Mouse (Mus musculus) lung, postnatal 0 days (tissue): ENCODE measurements around the gene Arpc3. TPM values are rescaled to one million over a fixed set of nuclear protein-coding genes. Genes with fewer than 3 reads are reported as not detected.

Experiments
- ATAC-seq: fragments of 200-750 bp; cut with Nextera tagmentation; 2 replicates; pipeline ENCODE4 v1.8.0; 2017; ENCODE audit warnings: moderate library complexity
- DNase-seq: peaks from one replicate; pipeline ENCODE4 v3.0.0-alpha.2; 2016; ENCODE audit warnings: low spot score
- H3K27ac ChIP-seq: fragments of 300-500 bp; sonication (generic); 2 replicates; pipeline ENCODE4 v1.5.1; 2014; ENCODE audit warnings: antibody characterized with exemption, mild to moderate bottlenecking, low read length, mixed read lengths
- H3K27me3 ChIP-seq: fragments of 300-500 bp; sonication (generic); replicated peaks from 2 replicates; pipeline ENCODE4 v1.6.1; 2014; ENCODE audit warnings: low read length, mixed read lengths; ENCODE audit not compliant: insufficient read depth
- H3K36me3 ChIP-seq: fragments of 300-500 bp; sonication (generic); 2 replicates; pipeline ENCODE4 v1.6.1; 2014; ENCODE audit warnings: low read length, mixed read lengths; ENCODE audit not compliant: insufficient read depth
- H3K4me1 ChIP-seq: fragments of 300-500 bp; sonication (generic); 2 replicates; pipeline ENCODE4 v1.6.1; 2014; ENCODE audit warnings: antibody characterized with exemption, low read depth, low read length, mixed read lengths; ENCODE audit not compliant: insufficient read depth
- H3K4me2 ChIP-seq: fragments of 300-500 bp; sonication (generic); replicated peaks from 2 replicates; pipeline ENCODE4 v1.6.1; 2014; ENCODE audit warnings: low read depth, mild to moderate bottlenecking, low read length, moderate library complexity, mixed read lengths
- H3K4me3 ChIP-seq: fragments of 300-500 bp; sonication (generic); 2 replicates; pipeline ENCODE4 v1.5.1; 2014; ENCODE audit warnings: low read depth, low read length
- H3K9ac ChIP-seq: fragments of 300-500 bp; sonication (generic); replicated peaks from 2 replicates; pipeline ENCODE4 v1.6.1; 2014; ENCODE audit warnings: low read depth, mild to moderate bottlenecking
- H3K9me3 ChIP-seq: fragments of 300-500 bp; sonication (generic); 2 replicates; pipeline ENCODE4 v1.6.1; 2016; ENCODE audit warnings: low read length, mixed read lengths
- CTCF ChIP-seq: IDR thresholded peaks from 2 replicates; pipeline ENCODE4 v1.5.1; 2016; ENCODE audit warnings: antibody characterized with exemption, mild to moderate bottlenecking
- EP300 ChIP-seq: IDR thresholded peaks from 2 replicates; pipeline ENCODE4 v1.6.1; 2016; ENCODE audit warnings: antibody characterized with exemption, mild to moderate bottlenecking, control low read depth
- WGBS: fragments of 180-500 bp; shearing (Covaris S2); extraction: QIAGEN DNeasy Blood & Tissue Kit; methylation state at CpG from one replicate; pipeline ENCODE4 v1.1.7; 2014; 5-methylcytosine and 5-hydroxymethylcytosine counted together
- polyA plus RNA-seq: library from polyadenylated mRNA; unstranded; fragments of >200 nt; fragmentation: Nextera tagmentation; extraction: Ambion mirVana; gene quantifications from 2 replicates; pipeline ENCODE4 v1.2.1, GENCODE M21; 2015

The Arpc3 gene
- polyA plus RNA-seq, 1 experiment from 2014 or later = 169 TPM

GRCm38 (mm10) chr5:122425550-122425949 is 33.9 kb downstream of the Arpc3 start:
- no peak overlapping the region for H3K9ac ChIP-seq
- WGBS = 73% methylated on average over 2 of the region's 2 CpGs
- no peaks in the 10 kb centered on the region for H3K9me3 ChIP-seq
- no peak for ATAC-seq
- DNase-seq = no peak
- H3K27me3 ChIP-seq = no peaks in the 10 kb centered on the region
- H3K4me2 ChIP-seq = no peak overlapping the region
- H3K27ac ChIP-seq = no peak overlapping the region
- H3K36me3 ChIP-seq = peaks cover 4% of the 10 kb centered on the region; the same call in 1 of the 2 replicates
- no peak overlapping the region for H3K4me3 ChIP-seq
- H3K4me1 ChIP-seq = 0 out of 2 replicates have a peak, but pooled peaks cover 5% of the 10 kb centered on the region
- TF ChIP-seq EP300 (no peak), CTCF (peak; percentile 19; the same call in 1 of the 2 replicates)

GRCm38 (mm10) chr5:122430036-122430775 is 38.5 kb downstream of the Arpc3 start:
- H3K9ac ChIP-seq = no peak overlapping the region
- no peak overlapping the region for H3K27ac ChIP-seq
- no peaks in the 10 kb centered on the region for H3K9me3 ChIP-seq
- H3K4me3 ChIP-seq = no peak overlapping the region
- H3K36me3 ChIP-seq = peaks cover 33% of the 10 kb centered on the region; the same call in 1 of the 2 replicates
- ATAC-seq (no peak), DNase-seq (no peak)
- H3K4me1 ChIP-seq = no peaks in the 10 kb centered on the region
- TF ChIP-seq EP300 = no peak
- no peak for TF ChIP-seq CTCF
- no peaks in the 10 kb centered on the region for H3K27me3 ChIP-seq
- 83% methylated on average over 4 of the region's 4 CpGs for WGBS
- H3K4me2 ChIP-seq = no peak overlapping the region

- no peak overlapping the region for H3K27ac ChIP-seq
- no peak overlapping the region for H3K4me3 ChIP-seq
- no peak for TF ChIP-seq CTCF
- TF ChIP-seq EP300 = no peak
- peaks cover 34% of the 10 kb centered on the region; the same call in 1 of the 2 replicates for H3K36me3 ChIP-seq
- H3K27me3 ChIP-seq = no peaks in the 10 kb centered on the region
- H3K9ac ChIP-seq = no peak overlapping the region
- H3K9me3 ChIP-seq = no peaks in the 10 kb centered on the region
- no peak overlapping the region for H3K4me2 ChIP-seq
- no peaks in the 10 kb centered on the region for H3K4me1 ChIP-seq
- no peak for DNase-seq
- 95% methylated on average over 8 of the region's 8 CpGs for WGBS
- ATAC-seq = no peak
These were observed 39.5 kb downstream of the Arpc3 start for GRCm38 (mm10) chr5:122431221-122431620.

GRCm38 (mm10) chr5:122434541-122434940 is 42.9 kb downstream of the Arpc3 start:
- H3K27ac ChIP-seq = no peak overlapping the region
- peaks cover 58% of the 10 kb centered on the region for H3K36me3 ChIP-seq
- no peak for DNase-seq
- H3K4me1 ChIP-seq = no peaks in the 10 kb centered on the region
- H3K4me3 ChIP-seq = no peak overlapping the region
- WGBS = 81% methylated on average over 4 of the region's 4 CpGs
- no peaks in the 10 kb centered on the region for H3K27me3 ChIP-seq
- no peak overlapping the region for H3K4me2 ChIP-seq
- no peak for ATAC-seq
- no peak overlapping the region for H3K9ac ChIP-seq
- H3K9me3 ChIP-seq = no peaks in the 10 kb centered on the region
- TF ChIP-seq EP300 (no peak), CTCF (peak; percentile 35)

GRCm38 (mm10) chr5:122439400-122440094 is 47.9 kb downstream of the Arpc3 start:
- TF ChIP-seq EP300 (peak; percentile 22; the same call in 1 of the 2 replicates), CTCF (no peak)
- no peaks in the 10 kb centered on the region for H3K9me3 ChIP-seq
- no peak overlapping the region for H3K4me2 ChIP-seq
- H3K4me3 ChIP-seq = no peak overlapping the region
- H3K27me3 ChIP-seq = no peaks in the 10 kb centered on the region
- peaks cover 57% of the 10 kb centered on the region for H3K36me3 ChIP-seq
- ATAC-seq (peak; percentile 87), DNase-seq (peak; percentile 80)
- H3K4me1 ChIP-seq = no peaks in the 10 kb centered on the region
- H3K9ac ChIP-seq = no peak overlapping the region
- WGBS = 71% methylated on average over 19 of the region's 19 CpGs
- H3K27ac ChIP-seq = peak overlapping the region; percentile 11; the same call in 1 of the 2 replicates

- H3K36me3 ChIP-seq = peaks cover 62% of the 10 kb centered on the region
- no peaks in the 10 kb centered on the region for H3K9me3 ChIP-seq
- no peak for TF ChIP-seq CTCF
- TF ChIP-seq EP300 = no peak
- WGBS = 78% methylated on average over 12 of the region's 12 CpGs
- ATAC-seq (no peak), DNase-seq (peak; percentile 12)
- no peak overlapping the region for H3K4me3 ChIP-seq
- H3K4me1 ChIP-seq = no peaks in the 10 kb centered on the region
- no peaks in the 10 kb centered on the region for H3K27me3 ChIP-seq
- no peak overlapping the region for H3K9ac ChIP-seq
- H3K27ac ChIP-seq = no peak overlapping the region
- H3K4me2 ChIP-seq = no peak overlapping the region
These were observed 48.5 kb downstream of the Arpc3 start for GRCm38 (mm10) chr5:122440095-122440630.
